Mouse (Mus musculus): ENCODE results near the gene Ppp2r3a. TPM values are rescaled to one million over a fixed set of nuclear protein-coding genes. Genes with fewer than 3 reads are reported as not detected.

Gene Ppp2r3a
- polyA plus RNA-seq, 1 experiment from 2014 or later, result 62.3 TPM

DNA sequence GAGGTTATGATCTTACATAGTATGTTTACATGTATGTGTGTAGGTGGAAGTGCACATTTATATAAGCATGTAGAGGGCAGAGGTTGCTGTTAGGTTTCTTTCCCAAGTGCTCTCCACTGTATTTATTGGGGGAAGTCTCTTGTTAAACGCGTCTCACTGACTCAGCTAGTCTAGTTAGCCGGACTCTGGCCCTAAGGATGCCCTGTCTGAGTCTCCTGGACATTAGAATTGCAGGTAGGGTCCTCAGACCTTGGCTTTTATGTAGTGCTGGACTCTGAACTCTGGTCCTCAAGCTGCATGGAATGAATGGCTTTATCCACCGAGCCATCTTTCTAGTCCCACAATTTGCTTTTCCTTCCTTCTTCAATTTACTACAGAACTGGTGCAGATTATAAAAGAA, 108.0 kb downstream of the Ppp2r3a start:
- H3K4me2 ChIP-seq, result no peak overlapping the region
- ATAC-seq (ENCODE audit: extremely low read depth, insufficient number of reproducible peaks, low FRiP score, low TSS enrichment), result no peak
- no peaks in the 10 kb centered on the region for H3K4me1 ChIP-seq
- peaks cover 77% of the 10 kb centered on the region for H3K36me3 ChIP-seq
- H3K27ac ChIP-seq (replicated peaks), result no peak overlapping the region
- no peak overlapping the region for H3K9ac ChIP-seq
- no peaks in the 10 kb centered on the region for H3K9me3 ChIP-seq
- 87% methylated on average over 4 of the region's 4 CpGs for WGBS
- no peaks in the 10 kb centered on the region for H3K27me3 ChIP-seq (replicated peaks)
- H3K4me3 ChIP-seq, result no peak overlapping the region

DNA sequence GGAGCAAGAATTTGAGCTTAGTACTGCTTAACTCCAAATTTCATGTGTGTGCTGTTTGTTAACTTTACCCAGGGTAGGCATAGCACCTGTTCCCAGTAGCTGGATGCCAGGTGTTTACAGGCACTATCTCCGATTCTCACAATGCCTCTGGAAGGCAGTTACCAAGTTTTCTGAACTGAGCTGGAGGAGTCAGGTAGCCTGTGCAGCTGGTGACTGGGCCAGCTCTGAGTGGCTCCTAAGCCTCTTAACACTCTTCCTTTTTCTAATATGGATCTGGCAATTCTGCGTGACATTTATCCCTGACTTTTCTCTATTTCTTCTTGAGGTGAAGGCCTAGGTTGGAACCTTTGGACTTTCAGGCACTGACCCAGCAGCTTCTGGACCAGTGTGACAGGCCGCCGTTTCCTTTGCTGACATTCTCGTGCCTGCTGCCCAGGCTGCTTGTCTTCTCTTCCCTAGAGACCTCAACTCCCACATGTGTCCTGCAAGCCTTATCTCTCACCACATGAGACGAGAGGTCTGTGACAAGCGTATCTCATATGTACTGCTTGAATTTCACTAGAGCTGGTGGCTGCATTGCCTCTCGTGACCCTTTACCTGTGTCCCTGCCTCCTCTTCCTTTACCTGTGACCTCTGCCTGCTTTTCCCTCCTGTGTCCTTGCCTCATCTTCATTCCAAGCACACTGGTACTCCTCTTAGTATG, 137.3 kb downstream of the Ppp2r3a start:
- Histone ChIP-seq H3K4me1 (peaks cover 42% of the 10 kb centered on the region), H3K9me3 (no peaks in the 10 kb centered on the region), H3K9ac (no peak overlapping the region), H3K27me3 (replicated peaks) (no peaks in the 10 kb centered on the region), H3K4me3 (no peak overlapping the region), H3K4me2 (no peak overlapping the region), H3K27ac (replicated peaks) (no peak overlapping the region), H3K36me3 (peaks cover 56% of the 10 kb centered on the region)
- no peak for ATAC-seq (ENCODE audit: extremely low read depth, insufficient number of reproducible peaks, low FRiP score, low TSS enrichment)
- WGBS, result 47% methylated on average over 8 of the region's 8 CpGs

DNA sequence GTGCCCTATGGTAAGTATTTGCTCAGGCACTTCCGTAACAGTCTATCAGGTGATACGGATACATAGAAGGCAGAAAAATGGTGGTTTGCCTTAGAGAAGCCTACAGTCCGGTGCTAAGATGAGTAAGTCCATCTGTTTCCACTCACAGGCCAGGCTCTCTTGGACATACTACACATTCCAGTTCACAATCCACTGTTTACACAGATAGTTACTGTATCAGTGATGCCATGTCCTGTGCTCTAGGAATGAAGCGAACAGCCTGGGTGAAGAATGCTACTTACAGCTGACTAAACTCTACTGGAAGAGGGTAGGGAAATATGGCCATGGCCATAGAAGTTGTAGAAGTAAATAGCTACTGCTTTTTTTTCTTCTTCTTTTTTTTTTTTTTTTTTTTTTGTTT, 138.3 kb downstream of the Ppp2r3a start:
- Histone ChIP-seq H3K9ac (no peak overlapping the region), H3K4me2 (no peak overlapping the region), H3K4me1 (peaks cover 45% of the 10 kb centered on the region), H3K27me3 (replicated peaks) (no peaks in the 10 kb centered on the region), H3K4me3 (no peak overlapping the region), H3K27ac (replicated peaks) (0 out of 2 replicates have a peak overlapping the region, but pooled peaks have one; percentile 17), H3K9me3 (no peaks in the 10 kb centered on the region), H3K36me3 (peaks cover 53% of the 10 kb centered on the region)
- 49% methylated on average over 4 of the region's 4 CpGs for WGBS
- no peak for ATAC-seq (ENCODE audit: extremely low read depth, insufficient number of reproducible peaks, low FRiP score, low TSS enrichment)

DNA sequence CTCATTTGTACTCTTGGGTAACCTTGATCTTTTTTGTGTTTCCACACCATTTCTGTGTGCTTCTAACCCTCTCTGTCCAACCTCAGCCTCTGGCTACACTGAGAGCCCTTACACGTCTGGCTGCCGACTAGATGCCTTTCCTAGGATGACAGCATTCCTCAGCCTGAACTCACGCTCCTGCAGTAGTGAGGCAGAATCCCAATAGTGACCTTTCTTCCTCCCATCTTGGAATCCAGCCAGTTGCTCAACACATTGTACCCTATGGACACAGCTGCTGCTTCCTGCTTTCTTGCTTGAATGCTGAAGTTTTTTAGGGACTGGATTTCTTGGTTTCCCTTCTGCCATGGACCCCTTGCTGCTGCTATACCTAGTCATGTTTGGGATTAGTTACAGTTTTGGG, 141.6 kb downstream of the Ppp2r3a start:
- no peak overlapping the region for H3K4me3 ChIP-seq
- no peak overlapping the region for H3K9ac ChIP-seq
- ATAC-seq (ENCODE audit: extremely low read depth, insufficient number of reproducible peaks, low FRiP score, low TSS enrichment), result no peak
- no peaks in the 10 kb centered on the region for H3K27me3 ChIP-seq (replicated peaks)
- peaks cover 55% of the 10 kb centered on the region for H3K4me1 ChIP-seq
- WGBS, result 8% methylated on average over 3 of the region's 3 CpGs
- no peaks in the 10 kb centered on the region for H3K9me3 ChIP-seq
- H3K27ac ChIP-seq (replicated peaks), result peak overlapping the region; percentile 33
- peaks cover 58% of the 10 kb centered on the region for H3K36me3 ChIP-seq
- H3K4me2 ChIP-seq, result no peak overlapping the region

DNA sequence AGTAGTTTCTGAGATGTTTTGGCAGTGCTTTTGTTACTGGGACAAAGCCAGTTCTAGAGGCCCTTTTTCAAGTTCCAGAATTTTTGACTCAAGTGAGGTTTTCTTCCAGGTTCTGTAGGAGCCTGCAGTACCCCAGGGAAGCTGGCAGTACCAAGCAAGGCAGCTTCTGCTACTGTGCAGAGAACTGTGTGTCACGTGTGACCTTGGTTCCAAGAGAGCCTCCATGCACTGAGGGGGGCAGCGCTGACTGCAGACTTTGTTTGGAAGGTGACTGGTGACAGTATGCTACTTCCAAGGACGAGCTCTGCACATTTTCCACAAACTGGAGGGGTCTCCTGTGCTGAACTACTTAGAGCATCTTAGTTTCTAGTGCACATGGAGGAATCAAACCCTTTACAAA, 144.2 kb downstream of the Ppp2r3a start:
- Histone ChIP-seq H3K27ac (replicated peaks) (peak overlapping the region; percentile 33; the same call in 1 of the 2 replicates), H3K36me3 (peaks cover 52% of the 10 kb centered on the region), H3K9ac (no peak overlapping the region), H3K4me3 (no peak overlapping the region), H3K4me1 (peaks cover 36% of the 10 kb centered on the region), H3K27me3 (replicated peaks) (no peaks in the 10 kb centered on the region), H3K9me3 (no peaks in the 10 kb centered on the region), H3K4me2 (no peak overlapping the region)
- 0 out of 2 replicates have a peak, but pooled peaks have one; percentile 59 for ATAC-seq (ENCODE audit: extremely low read depth, insufficient number of reproducible peaks, low FRiP score, low TSS enrichment)
- WGBS, result 48% methylated on average over 3 of the region's 3 CpGs

DNA sequence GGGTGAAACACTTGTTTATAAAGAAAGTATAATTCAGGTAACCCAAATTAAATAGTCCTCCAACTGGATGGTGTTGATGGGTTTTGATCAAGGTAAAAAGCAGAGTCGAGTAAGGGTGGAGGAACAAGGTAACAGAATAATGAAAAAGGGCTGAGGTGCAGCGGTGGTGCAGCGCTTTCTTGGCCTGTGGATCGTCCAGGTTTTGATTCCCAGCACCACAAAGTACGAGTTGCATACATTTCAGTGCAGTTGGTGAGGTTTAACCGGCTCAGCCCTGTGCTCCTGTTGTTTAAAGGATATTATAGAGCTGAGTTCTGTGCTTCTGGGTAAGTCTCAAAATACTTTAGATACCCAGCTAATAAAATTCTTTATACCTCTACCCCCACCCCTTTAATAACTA, 145.9 kb downstream of the Ppp2r3a start:
- Histone ChIP-seq H3K9ac (no peak overlapping the region), H3K4me2 (no peak overlapping the region), H3K9me3 (no peaks in the 10 kb centered on the region), H3K4me1 (peaks cover 28% of the 10 kb centered on the region), H3K36me3 (peaks cover 63% of the 10 kb centered on the region), H3K27ac (replicated peaks) (no peak overlapping the region), H3K4me3 (no peak overlapping the region), H3K27me3 (replicated peaks) (no peaks in the 10 kb centered on the region)
- no peak for ATAC-seq (ENCODE audit: extremely low read depth, insufficient number of reproducible peaks, low FRiP score, low TSS enrichment)
- WGBS, result 93% methylated on average over 6 of the region's 6 CpGs

DNA sequence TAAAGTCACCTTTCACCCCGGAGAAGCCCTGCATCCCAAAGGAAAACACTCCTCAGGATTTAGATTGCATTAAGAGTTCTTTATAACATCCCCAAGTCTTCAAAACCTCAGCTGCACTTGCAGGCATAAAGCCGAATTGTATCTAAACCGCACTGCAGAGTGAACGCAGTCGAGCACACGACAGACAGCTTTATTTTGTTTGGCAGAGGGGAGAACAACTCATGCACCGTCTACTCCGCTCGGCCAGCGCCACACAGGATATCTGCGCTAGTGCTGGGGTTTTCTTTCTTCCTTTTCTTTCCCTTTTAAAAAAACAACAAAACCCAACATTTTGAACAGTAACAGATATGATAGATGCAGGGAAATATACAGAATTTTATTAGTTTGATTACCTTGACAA, 146.7 kb downstream of the Ppp2r3a start:
- 74% methylated on average over 11 of the region's 11 CpGs for WGBS
- no peaks in the 10 kb centered on the region for H3K27me3 ChIP-seq (replicated peaks)
- no peak overlapping the region for H3K4me2 ChIP-seq
- peaks cover 20% of the 10 kb centered on the region for H3K4me1 ChIP-seq
- peak overlapping the region; percentile 2; the same call in 1 of the 2 replicates for H3K27ac ChIP-seq (replicated peaks)
- no peaks in the 10 kb centered on the region for H3K9me3 ChIP-seq
- no peak for ATAC-seq (ENCODE audit: extremely low read depth, insufficient number of reproducible peaks, low FRiP score, low TSS enrichment)
- H3K4me3 ChIP-seq, result no peak overlapping the region
- no peak overlapping the region for H3K9ac ChIP-seq
- H3K36me3 ChIP-seq, result peaks cover 67% of the 10 kb centered on the region

DNA sequence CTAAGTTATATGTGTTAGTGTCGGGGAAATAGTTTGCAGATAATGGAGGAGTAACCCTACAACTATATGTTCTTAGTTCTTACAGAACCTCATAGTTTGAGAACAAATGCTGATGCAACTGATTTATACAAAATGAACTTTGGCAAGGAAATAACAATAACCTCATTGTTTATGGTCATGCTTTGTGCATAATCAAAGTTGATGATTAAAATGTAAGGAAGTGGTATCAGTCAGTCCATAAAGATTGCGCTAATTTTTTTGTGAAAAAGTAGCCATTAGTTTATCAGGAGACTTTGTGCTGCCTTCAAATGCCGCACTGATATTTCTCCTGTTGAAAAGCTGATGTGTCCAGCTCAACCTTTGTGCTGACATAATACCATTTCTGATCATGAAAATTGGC, 149.3 kb downstream of the Ppp2r3a start:
- ATAC-seq (ENCODE audit: extremely low read depth, insufficient number of reproducible peaks, low FRiP score, low TSS enrichment), result no peak
- H3K4me3 ChIP-seq, result no peak overlapping the region
- no peak overlapping the region for H3K9ac ChIP-seq
- no peaks in the 10 kb centered on the region for H3K27me3 ChIP-seq (replicated peaks)
- WGBS, result 85% methylated on average over 3 of the region's 3 CpGs
- peaks cover 22% of the 10 kb centered on the region for H3K4me1 ChIP-seq
- no peak overlapping the region for H3K27ac ChIP-seq (replicated peaks)
- H3K4me2 ChIP-seq, result no peak overlapping the region
- peaks cover 60% of the 10 kb centered on the region for H3K36me3 ChIP-seq
- peaks cover 3% of the 10 kb centered on the region; the same call in 1 of the 2 replicates for H3K9me3 ChIP-seq

DNA sequence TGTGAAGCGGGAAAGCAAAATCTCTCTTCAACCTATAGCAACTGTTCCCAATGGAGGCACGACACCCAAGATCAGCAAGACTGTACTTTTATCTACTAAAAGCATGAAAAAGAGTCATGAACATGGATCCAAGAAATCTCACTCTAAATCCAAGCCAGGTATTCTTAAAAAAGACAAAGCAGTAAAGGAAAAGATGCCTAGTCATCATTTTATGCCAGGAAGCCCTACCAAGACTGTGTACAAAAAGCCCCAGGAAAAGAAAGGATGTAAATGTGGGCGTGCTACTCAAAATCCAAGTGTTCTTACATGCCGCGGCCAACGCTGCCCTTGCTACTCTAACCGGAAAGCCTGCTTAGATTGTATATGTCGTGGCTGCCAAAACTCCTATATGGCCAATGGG, 150.0 kb downstream of the Ppp2r3a start:
- no peak overlapping the region for H3K9ac ChIP-seq
- no peak for ATAC-seq (ENCODE audit: extremely low read depth, insufficient number of reproducible peaks, low FRiP score, low TSS enrichment)
- no peak overlapping the region for H3K27ac ChIP-seq (replicated peaks)
- H3K4me1 ChIP-seq, result peaks cover 18% of the 10 kb centered on the region
- 90% methylated on average over 8 of the region's 8 CpGs for WGBS
- peaks cover 5% of the 10 kb centered on the region; the same call in 1 of the 2 replicates for H3K9me3 ChIP-seq
- no peak overlapping the region for H3K4me2 ChIP-seq
- H3K4me3 ChIP-seq, result no peak overlapping the region
- peaks cover 57% of the 10 kb centered on the region for H3K36me3 ChIP-seq
- no peaks in the 10 kb centered on the region for H3K27me3 ChIP-seq (replicated peaks)

DNA sequence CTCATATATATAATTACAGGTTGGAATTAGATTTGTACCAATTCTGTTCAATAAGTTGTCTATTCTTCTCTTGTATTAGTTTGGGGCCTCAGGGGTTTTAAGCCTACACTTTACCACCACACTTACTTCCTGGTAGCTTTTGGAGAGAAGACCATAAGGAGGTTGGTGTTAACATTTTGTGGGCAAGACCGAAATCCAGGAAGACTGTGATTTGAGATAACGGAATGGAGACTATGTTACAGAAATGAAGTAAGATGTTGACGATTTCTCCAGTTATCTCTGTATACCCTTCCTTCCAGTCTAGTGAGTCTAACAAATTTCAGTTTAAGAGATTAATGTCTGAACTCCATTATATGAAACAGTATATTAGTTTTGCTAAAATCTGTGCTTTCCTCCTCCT, 151.4 kb downstream of the Ppp2r3a start:
- Histone ChIP-seq H3K4me3 (no peak overlapping the region), H3K36me3 (peaks cover 45% of the 10 kb centered on the region), H3K9ac (no peak overlapping the region), H3K4me1 (peaks cover 18% of the 10 kb centered on the region), H3K9me3 (peaks cover 5% of the 10 kb centered on the region; the same call in 1 of the 2 replicates), H3K27me3 (replicated peaks) (no peaks in the 10 kb centered on the region), H3K4me2 (no peak overlapping the region), H3K27ac (replicated peaks) (no peak overlapping the region)
- 72% methylated on average over 3 of the region's 3 CpGs for WGBS
- no peak for ATAC-seq (ENCODE audit: extremely low read depth, insufficient number of reproducible peaks, low FRiP score, low TSS enrichment)

DNA sequence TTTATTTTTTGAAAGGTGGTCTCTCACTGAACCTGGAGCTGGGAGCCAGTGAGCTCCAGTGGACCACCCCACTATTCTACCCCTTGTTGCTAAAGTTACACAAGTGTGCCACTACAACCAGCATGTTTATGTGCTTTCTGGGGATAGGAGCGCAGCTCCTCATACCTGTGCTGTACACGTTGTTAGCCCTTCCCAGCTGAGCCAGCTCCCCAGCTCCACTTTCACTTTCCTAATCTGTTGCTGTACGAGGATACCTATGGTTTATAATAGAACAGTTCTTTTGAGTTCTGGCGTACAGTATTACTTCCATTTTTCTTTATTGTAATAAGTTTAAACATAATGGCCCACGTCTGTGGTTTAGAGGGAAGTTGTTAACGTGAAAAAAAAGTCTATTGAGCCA, 152.2 kb downstream of the Ppp2r3a start:
- 0 out of 2 replicates have a peak overlapping the region, but pooled peaks have one; percentile 5 for H3K4me2 ChIP-seq

DNA sequence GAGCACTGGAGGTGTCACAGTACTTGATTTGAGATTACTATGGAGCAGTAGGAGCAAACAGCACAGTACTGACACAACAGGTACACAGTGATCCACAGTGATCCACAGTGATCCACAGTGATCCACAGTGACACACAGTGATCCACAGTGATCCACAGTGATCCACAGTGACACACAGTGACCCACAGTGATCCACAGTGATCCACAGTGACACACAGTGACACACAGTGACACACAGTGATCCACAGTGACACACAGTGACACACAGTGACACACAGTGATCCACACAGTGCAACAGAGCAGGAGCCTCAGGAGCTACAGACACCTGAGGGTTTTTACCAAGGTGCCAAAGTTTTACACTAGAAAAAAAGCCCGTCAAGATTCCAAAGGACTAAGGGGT, 154.1 kb downstream of the Ppp2r3a start:
- Histone ChIP-seq H3K4me3 (no peak overlapping the region), H3K4me2 (no peak overlapping the region), H3K9ac (no peak overlapping the region), H3K36me3 (peaks cover 34% of the 10 kb centered on the region), H3K27me3 (replicated peaks) (no peaks in the 10 kb centered on the region), H3K9me3 (peaks cover 5% of the 10 kb centered on the region; the same call in 1 of the 2 replicates), H3K27ac (replicated peaks) (no peak overlapping the region), H3K4me1 (peaks cover 18% of the 10 kb centered on the region)
- WGBS, result 63% methylated on average over 1 of the region's 1 CpGs
- ATAC-seq (ENCODE audit: extremely low read depth, insufficient number of reproducible peaks, low FRiP score, low TSS enrichment), result no peak

More for the DNA sequence above, 152.2 kb downstream of the Ppp2r3a start:
- H3K9ac ChIP-seq, result 0 out of 2 replicates have a peak overlapping the region, but pooled peaks have one; percentile 19
- H3K4me3 ChIP-seq, result no peak overlapping the region
- H3K27ac ChIP-seq (replicated peaks), result no peak overlapping the region
- peaks cover 5% of the 10 kb centered on the region; the same call in 1 of the 2 replicates for H3K9me3 ChIP-seq
- H3K27me3 ChIP-seq (replicated peaks), result no peaks in the 10 kb centered on the region
- peaks cover 18% of the 10 kb centered on the region for H3K4me1 ChIP-seq
- H3K36me3 ChIP-seq, result peaks cover 40% of the 10 kb centered on the region
- no peak for ATAC-seq (ENCODE audit: extremely low read depth, insufficient number of reproducible peaks, low FRiP score, low TSS enrichment)
- WGBS, result 78% methylated on average over 6 of the region's 6 CpGs

Data from heart, embryonic 13.5 days (tissue).